Mouse (Mus musculus): ENCODE measurements around the gene Oaz2. TPM values are rescaled to one million over a fixed set of nuclear protein-coding genes. Genes with fewer than 3 reads are reported as not detected.
"Not testable (repeated sequence)": the region's sequence is repeated elsewhere in the genome, so short reads cannot be mapped to it uniquely, and the experiment has no call there.

Gene Oaz2
- polyA plus RNA-seq, 1 experiment = 13.6 TPM

DNA sequence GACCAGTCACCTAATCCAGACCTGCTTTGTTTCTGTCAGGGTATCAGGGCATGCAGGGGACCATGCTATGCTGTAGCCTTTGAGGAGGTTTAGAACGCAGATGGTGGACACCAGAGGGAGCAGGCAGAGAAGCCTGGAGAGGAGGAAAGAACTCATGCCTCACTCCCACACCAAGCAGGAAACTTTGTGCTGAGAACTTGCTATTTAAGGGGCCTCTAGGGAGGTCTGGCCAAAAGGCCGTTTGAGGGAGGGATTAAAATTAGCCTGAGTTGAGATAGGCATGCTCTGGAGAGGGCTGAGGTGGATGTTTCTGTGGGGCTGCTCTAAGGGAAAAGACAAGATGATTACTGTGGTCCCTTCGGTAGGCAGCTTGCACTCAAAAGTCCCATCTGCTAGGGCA, 21.8 kb upstream of the Oaz2 start:
- H3K27me3 ChIP-seq (ENCODE audit: control insufficient read depth) = peaks cover 3% of the 10 kb centered on the region; the same call in 1 of the 2 replicates
- no peak overlapping the region for H3K4me3 ChIP-seq (replicated peaks)
- TF ChIP-seq GATA1 (IDR thresholded peaks at IDR 0.05; ENCODE audit: low read length) (no peak), TAL1 (IDR thresholded peaks at IDR 0.05; ENCODE audit: low read length) (no peak)
- H3K9me3 ChIP-seq (ENCODE audit: control insufficient read depth, low read length) = no peaks in the 10 kb centered on the region
- H3K36me3 ChIP-seq (ENCODE audit: control insufficient read depth) = no peaks in the 10 kb centered on the region
- no peaks in the 10 kb centered on the region for H3K4me1 ChIP-seq (ENCODE audit: control insufficient read depth)

DNA sequence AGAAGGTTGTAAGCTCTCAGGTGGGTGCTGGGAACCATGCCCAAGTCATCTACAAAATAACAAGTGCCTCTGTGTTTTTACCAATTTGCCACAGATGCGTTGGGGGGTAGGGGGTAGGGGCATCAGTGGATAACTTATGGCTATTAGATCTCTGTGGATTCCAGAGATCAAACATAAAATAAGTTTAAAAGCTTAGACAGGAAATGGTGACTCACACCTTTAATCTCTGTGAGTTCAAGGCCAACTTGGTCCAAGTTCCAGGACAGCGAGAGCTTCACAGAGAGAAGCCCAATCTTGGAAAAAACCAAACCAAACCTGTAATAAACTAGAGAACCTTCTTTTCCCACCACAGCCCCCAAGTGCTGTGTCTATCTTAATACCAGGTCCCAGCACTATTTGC, 21.0 kb upstream of the Oaz2 start:
- TF ChIP-seq GATA1 (IDR thresholded peaks at IDR 0.05; ENCODE audit: low read length) (no peak), TAL1 (IDR thresholded peaks at IDR 0.05; ENCODE audit: low read length) (no peak)
- peaks cover under 1% of the 10 kb centered on the region; the same call in 1 of the 2 replicates for H3K27me3 ChIP-seq (ENCODE audit: control insufficient read depth)
- no peaks in the 10 kb centered on the region for H3K36me3 ChIP-seq (ENCODE audit: control insufficient read depth)
- no peak overlapping the region for H3K4me3 ChIP-seq (replicated peaks)
- no peaks in the 10 kb centered on the region for H3K9me3 ChIP-seq (ENCODE audit: control insufficient read depth, low read length)
- no peaks in the 10 kb centered on the region for H3K4me1 ChIP-seq (ENCODE audit: control insufficient read depth)

DNA sequence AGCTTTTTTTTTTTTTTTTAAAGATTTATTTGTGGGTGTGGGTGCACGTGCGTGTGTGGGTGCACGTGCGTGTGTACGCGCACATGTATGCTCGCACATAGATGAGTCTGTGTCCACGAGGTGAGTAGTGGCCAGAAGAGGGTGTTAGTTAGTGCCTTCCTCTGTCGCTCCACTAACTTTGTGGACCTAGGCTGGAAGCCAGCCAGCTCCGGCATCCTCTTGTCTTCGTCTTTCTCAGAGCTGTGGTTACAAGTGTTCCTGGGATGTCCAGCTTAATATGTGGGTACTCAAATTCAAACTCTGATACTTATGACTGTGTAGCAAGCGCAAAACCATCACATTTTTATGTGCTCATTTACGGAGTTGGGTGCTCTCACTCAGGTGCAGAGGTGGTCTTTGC, 19.1 kb upstream of the Oaz2 start:
- H3K36me3 ChIP-seq (ENCODE audit: control insufficient read depth) = no peaks in the 10 kb centered on the region
- H3K4me3 ChIP-seq (replicated peaks) = no peak overlapping the region
- no peaks in the 10 kb centered on the region for H3K27me3 ChIP-seq (ENCODE audit: control insufficient read depth)
- no peaks in the 10 kb centered on the region for H3K9me3 ChIP-seq (ENCODE audit: control insufficient read depth, low read length)
- TF ChIP-seq TAL1 (IDR thresholded peaks at IDR 0.05; ENCODE audit: low read length) = no peak
- TF ChIP-seq GATA1 (IDR thresholded peaks at IDR 0.05; ENCODE audit: low read length) = no peak
- H3K4me1 ChIP-seq (ENCODE audit: control insufficient read depth) = no peaks in the 10 kb centered on the region

DNA sequence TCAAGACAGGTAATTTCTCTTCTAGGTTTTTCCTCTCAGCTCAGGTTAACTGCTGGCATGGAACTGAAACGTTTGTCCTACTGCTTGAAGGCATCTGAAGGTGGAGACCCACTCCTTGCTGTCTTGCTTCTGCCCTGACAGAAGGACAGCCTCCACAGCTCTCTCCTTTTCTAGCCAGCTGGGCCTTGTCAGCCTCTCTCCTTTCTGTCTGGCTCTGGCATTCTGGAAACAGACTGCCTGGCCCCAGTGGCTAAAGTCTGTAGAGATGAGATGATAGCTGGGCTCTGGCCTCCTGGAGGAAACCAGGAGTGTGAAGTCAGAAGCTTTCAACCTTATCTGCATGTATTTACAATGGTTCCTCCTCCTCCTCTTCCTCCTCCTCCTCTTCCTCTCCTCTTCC, 17.8 kb upstream of the Oaz2 start:
- H3K27me3 ChIP-seq (ENCODE audit: control insufficient read depth) = no peaks in the 10 kb centered on the region
- H3K4me1 ChIP-seq (ENCODE audit: control insufficient read depth) = no peaks in the 10 kb centered on the region
- H3K36me3 ChIP-seq (ENCODE audit: control insufficient read depth) = no peaks in the 10 kb centered on the region
- TF ChIP-seq TAL1 (IDR thresholded peaks at IDR 0.05; ENCODE audit: low read length) (no peak), GATA1 (IDR thresholded peaks at IDR 0.05; ENCODE audit: low read length) (no peak)
- no peaks in the 10 kb centered on the region for H3K9me3 ChIP-seq (ENCODE audit: control insufficient read depth, low read length)
- no peak overlapping the region for H3K4me3 ChIP-seq (replicated peaks)

DNA sequence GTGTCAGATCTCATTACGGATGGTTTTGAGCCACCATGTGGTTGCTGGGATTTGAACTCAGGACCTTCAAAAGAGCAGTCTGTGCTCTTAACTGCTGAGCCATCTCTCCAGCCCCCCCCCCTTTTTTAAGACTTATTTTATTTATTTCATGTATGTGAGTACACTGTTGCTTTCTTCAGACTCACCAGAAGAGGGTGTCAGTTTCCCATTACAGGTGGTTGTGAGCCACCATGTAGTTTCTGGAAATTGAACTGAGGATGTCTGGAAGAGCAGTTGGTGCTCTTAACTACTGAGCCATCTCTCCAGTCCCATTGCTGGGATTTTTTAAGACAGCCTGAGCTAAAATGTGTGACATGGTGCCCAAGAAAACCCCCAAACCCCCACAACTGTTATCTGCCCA, 15.8 kb upstream of the Oaz2 start:
- H3K36me3 ChIP-seq (ENCODE audit: control insufficient read depth); H3K4me1 ChIP-seq (ENCODE audit: control insufficient read depth); H3K4me3 ChIP-seq (replicated peaks); H3K27me3 ChIP-seq (ENCODE audit: control insufficient read depth); H3K9me3 ChIP-seq (ENCODE audit: control insufficient read depth, low read length): not testable (repeated sequence)

DNA sequence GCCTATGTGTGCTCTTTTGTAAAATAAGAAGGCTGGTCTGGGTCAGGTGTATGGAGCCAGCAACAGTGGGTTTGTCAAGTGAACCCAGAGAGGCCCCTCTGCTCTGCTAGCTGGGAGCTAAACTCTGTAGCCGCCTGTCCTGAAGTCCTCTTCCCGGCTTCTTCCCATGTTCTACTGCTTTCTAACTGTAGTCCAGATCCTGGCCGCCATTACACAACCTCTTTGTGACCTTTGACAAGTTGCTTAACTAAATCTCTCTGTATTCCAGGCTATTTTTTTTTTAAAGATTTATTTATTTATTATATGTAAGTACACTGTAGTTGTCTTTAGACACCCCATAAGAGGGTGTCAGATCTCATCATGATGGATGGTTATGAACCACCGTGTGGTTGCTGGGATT, 14.1 kb upstream of the Oaz2 start:
- no peaks in the 10 kb centered on the region for H3K9me3 ChIP-seq (ENCODE audit: control insufficient read depth, low read length)
- no peaks in the 10 kb centered on the region; the same call in 1 of the 2 replicates for H3K4me1 ChIP-seq (ENCODE audit: control insufficient read depth)
- H3K27me3 ChIP-seq (ENCODE audit: control insufficient read depth) = no peaks in the 10 kb centered on the region
- H3K4me3 ChIP-seq (replicated peaks) = no peak overlapping the region
- no peaks in the 10 kb centered on the region for H3K36me3 ChIP-seq (ENCODE audit: control insufficient read depth)
- TF ChIP-seq TAL1 (IDR thresholded peaks at IDR 0.05; ENCODE audit: low read length) = no peak
- no peak for TF ChIP-seq GATA1 (IDR thresholded peaks at IDR 0.05; ENCODE audit: low read length)

DNA sequence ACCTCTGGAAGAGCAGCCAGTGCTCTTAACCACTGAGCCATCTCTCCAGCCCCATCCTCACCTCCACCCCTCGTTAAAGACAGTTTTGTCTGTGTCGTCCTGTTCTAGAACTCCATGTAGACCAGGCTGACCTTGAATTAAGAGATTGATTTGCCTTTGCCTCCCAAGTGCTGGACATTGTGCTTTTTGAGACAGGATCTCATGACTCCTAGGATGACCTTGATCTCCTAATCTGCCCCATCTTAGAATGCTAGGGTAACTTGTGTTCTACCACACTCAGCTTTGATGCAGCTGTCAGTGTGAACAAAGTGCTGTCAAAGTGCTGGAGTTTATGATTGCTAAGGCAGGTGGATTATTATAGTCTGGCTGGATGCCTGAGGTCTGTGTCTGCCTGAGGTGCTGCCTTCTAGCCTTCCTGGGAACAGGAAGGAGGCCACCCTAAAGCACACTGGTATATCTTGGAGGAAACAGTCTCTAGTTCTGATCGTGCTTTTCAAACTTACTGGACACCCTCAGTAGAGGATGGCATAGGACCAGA, 13.0 kb upstream of the Oaz2 start:
- H3K4me1 ChIP-seq (ENCODE audit: control insufficient read depth) = no peaks in the 10 kb centered on the region; the same call in 1 of the 2 replicates
- TF ChIP-seq TAL1 (IDR thresholded peaks at IDR 0.05; ENCODE audit: low read length) = no peak
- TF ChIP-seq GATA1 (IDR thresholded peaks at IDR 0.05; ENCODE audit: low read length) = no peak
- H3K9me3 ChIP-seq (ENCODE audit: control insufficient read depth, low read length) = no peaks in the 10 kb centered on the region
- H3K27me3 ChIP-seq (ENCODE audit: control insufficient read depth) = no peaks in the 10 kb centered on the region
- H3K4me3 ChIP-seq (replicated peaks) = no peak overlapping the region
- no peaks in the 10 kb centered on the region for H3K36me3 ChIP-seq (ENCODE audit: control insufficient read depth)

DNA sequence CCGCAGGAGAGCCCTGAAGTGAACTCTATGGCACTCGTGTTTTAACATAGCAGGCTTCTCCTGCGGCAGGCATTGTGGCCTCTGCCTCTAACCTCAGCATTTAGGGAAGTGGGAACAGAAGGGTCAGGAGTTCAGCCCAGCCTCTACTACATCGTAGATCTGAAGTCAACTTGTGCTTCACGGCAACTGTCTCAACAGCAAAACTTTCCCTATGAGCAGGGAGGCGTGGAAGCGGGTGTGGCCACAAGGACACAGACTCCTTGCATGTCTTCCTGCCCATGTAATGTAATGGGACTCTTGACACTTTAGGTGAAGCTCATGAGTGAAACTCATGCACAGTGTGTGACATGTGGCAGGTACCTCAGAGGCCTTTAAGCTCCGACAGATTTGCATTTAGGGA, 12.3 kb upstream of the Oaz2 start:
- no peaks in the 10 kb centered on the region for H3K27me3 ChIP-seq (ENCODE audit: control insufficient read depth)
- H3K9me3 ChIP-seq (ENCODE audit: control insufficient read depth, low read length) = no peaks in the 10 kb centered on the region
- H3K4me3 ChIP-seq (replicated peaks) = no peak overlapping the region
- no peaks in the 10 kb centered on the region; the same call in 1 of the 2 replicates for H3K4me1 ChIP-seq (ENCODE audit: control insufficient read depth)
- H3K36me3 ChIP-seq (ENCODE audit: control insufficient read depth) = no peaks in the 10 kb centered on the region
- TF ChIP-seq TAL1 (IDR thresholded peaks at IDR 0.05; ENCODE audit: low read length) = no peak
- no peak for TF ChIP-seq GATA1 (IDR thresholded peaks at IDR 0.05; ENCODE audit: low read length)

DNA sequence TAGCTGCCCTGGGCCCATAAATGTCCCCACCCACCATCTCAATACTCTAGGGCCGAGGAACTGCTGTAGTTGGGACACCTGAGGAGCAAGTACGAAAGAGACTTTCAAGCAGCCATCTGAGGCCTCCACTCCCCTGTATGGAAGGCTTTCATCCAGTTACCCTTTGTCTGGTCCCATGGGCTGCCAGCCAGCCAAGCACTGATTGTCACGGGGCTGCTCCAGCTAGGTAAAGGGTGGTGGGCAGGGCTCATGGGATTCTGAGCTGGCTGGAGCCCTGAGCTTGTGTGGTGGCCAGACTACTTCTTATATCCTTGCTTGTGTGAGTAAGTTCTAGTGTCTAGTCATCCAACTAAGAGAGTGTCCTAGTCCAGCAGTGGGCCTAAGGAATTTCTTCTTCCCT, 10.6 kb upstream of the Oaz2 start:
- Histone ChIP-seq H3K4me3 (replicated peaks) (no peak overlapping the region), H3K4me1 (ENCODE audit: control insufficient read depth) (no peaks in the 10 kb centered on the region; the same call in 1 of the 2 replicates), H3K36me3 (ENCODE audit: control insufficient read depth) (no peaks in the 10 kb centered on the region), H3K9me3 (ENCODE audit: control insufficient read depth, low read length) (no peaks in the 10 kb centered on the region), H3K27me3 (ENCODE audit: control insufficient read depth) (no peaks in the 10 kb centered on the region)
- no peak for TF ChIP-seq TAL1 (IDR thresholded peaks at IDR 0.05; ENCODE audit: low read length)
- no peak for TF ChIP-seq GATA1 (IDR thresholded peaks at IDR 0.05; ENCODE audit: low read length)

DNA sequence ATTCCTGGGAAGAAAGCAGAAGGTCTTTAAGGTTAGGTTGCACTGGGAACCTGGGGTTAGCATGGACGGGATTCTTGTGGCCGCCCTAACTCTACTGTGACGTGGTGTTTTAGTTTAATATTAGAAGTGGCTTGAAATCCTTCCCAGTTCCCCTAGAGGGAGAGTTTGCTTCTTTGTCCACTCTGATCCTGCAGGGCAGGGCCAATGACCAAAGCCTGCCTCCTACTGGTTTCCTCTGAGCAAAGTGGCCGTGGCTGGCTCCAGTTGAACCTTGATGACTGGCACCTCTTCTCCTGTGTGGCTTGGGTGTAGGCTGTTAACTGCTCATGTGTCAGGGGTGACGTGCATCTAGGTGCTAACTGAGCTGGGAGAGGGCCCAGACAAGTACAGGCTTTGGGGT, 6.8 kb upstream of the Oaz2 start:
- H3K4me1 ChIP-seq (ENCODE audit: control insufficient read depth) = 0 out of 2 replicates have a peak, but pooled peaks cover 2% of the 10 kb centered on the region

More for the DNA sequence above, 6.8 kb upstream of the Oaz2 start:
- H3K36me3 ChIP-seq (ENCODE audit: control insufficient read depth) = no peaks in the 10 kb centered on the region
- no peaks in the 10 kb centered on the region for H3K9me3 ChIP-seq (ENCODE audit: control insufficient read depth, low read length)
- no peak overlapping the region for H3K4me3 ChIP-seq (replicated peaks)
- TF ChIP-seq GATA1 (IDR thresholded peaks at IDR 0.05; ENCODE audit: low read length) = no peak
- TF ChIP-seq TAL1 (IDR thresholded peaks at IDR 0.05; ENCODE audit: low read length) = no peak
- no peaks in the 10 kb centered on the region for H3K27me3 ChIP-seq (ENCODE audit: control insufficient read depth)
